Mouse (Mus musculus) heart, postnatal 0 days (tissue): Measurements from ENCODE around the gene AI597479.

Experiments used
- CTCF ChIP-seq: IDR thresholded peaks from 2 replicates; pipeline ENCODE4 v1.5.1; 2016; ENCODE audit warnings: antibody characterized with exemption, control low read depth, low read depth
- EP300 ChIP-seq: IDR thresholded peaks from 2 replicates; pipeline ENCODE4 v1.6.1; 2016; ENCODE audit warnings: antibody characterized with exemption, low read depth

GRCm38 (mm10) chr1:43072028-43072427, 26.5 kb upstream of the AI597479 start:
- TF ChIP-seq EP300 = no peak
- TF ChIP-seq CTCF = no peak
